Mouse (Mus musculus) E14TG2a.4 (cell line): ENCODE data around the gene Spib.
A peak's percentile ranks its signal among the peaks of the same experiment; 100 is the strongest.

ENCODE experiments used
- H3K27me3 ChIP-seq: 2 replicates; pipeline ENCODE4 v1.6.1; 2014; ENCODE audit warnings: low read length, control low read depth; ENCODE audit not compliant: insufficient read depth
- H3K36me3 ChIP-seq: 2 replicates; pipeline ENCODE4 v1.6.1; 2014; ENCODE audit warnings: low read length, control low read depth; ENCODE audit not compliant: insufficient read depth
- H3K4me1 ChIP-seq: replicated peaks from 2 replicates; pipeline ENCODE4 v1.6.1; 2014; ENCODE audit warnings: low read depth, low read length, control low read depth
- H3K4me3 ChIP-seq: replicated peaks from 2 replicates; pipeline ENCODE4 v1.5.1; 2014; ENCODE audit warnings: mild to moderate bottlenecking, low read length
- H3K9me3 ChIP-seq: 2 replicates; pipeline ENCODE4 v1.6.1; 2014; ENCODE audit warnings: low read length, control low read depth
- CTCF ChIP-seq: conservative IDR thresholded peaks from 2 replicates; pipeline ENCODE4 v1.5.1; 2014; ENCODE audit warnings: low read length
- NANOG ChIP-seq: IDR thresholded peaks from 2 replicates; pipeline ENCODE4 v1.6.1; 2014; ENCODE audit warnings: borderline replicate concordance, low read length, mixed read lengths
- POU5F1 ChIP-seq: IDR thresholded peaks from 2 replicates; pipeline ENCODE4 v1.6.1; 2014; ENCODE audit warnings: low read length, borderline replicate concordance

The Spib gene

DNA sequence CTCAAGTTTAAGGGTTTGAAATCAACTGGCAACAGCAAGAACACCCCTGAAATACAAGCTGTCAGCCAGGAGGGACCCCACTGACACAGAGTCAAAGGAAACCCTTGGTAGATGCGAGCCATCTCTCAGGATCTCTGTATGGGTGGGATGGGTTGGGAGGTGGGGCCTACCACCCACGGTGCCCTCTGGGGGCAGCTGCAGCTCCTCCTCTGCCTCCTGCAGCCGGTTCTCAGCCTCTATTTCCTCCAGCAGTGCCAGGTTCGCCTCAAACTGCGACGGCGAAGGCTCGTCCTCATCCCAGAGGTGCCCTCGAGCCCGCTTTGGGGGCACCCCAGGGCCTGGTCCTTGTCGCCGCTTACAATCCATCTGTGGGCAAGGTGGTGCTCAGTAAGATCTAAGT is 11.2 kb upstream of the Spib start:
- Histone ChIP-seq H3K36me3 (peaks cover 87% of the 10 kb centered on the region), H3K4me3 (peak overlapping the region; percentile 46), H3K4me1 (peaks cover 93% of the 10 kb centered on the region), H3K27me3 (no peaks in the 10 kb centered on the region), H3K9me3 (no peaks in the 10 kb centered on the region)
- 0 out of 2 replicates have a peak, but pooled peaks have one; percentile 1 for TF ChIP-seq CTCF
- TF ChIP-seq POU5F1: no peak
- TF ChIP-seq NANOG: no peak

DNA sequence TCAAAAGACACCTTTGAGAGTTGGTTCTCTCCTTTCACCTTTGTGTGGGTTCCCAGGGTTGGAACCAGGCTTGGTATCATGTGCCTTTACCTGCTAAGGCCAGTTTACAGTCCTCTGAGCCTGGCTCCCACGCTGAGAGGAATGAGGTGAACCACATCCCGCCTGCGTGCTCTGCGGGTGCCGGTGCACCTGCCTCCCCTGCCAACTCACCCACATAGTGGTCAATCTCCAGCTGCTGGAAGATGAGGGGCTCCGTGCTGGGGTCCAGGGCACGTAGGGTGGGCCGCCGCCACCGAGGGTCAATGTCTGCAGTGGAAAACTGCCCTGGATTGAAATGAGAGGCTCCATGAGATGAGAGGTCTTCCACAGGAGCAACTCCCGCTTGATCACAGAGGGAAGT is 10.7 kb upstream of the Spib start:
- H3K9me3 ChIP-seq: no peaks in the 10 kb centered on the region
- no peaks in the 10 kb centered on the region for H3K27me3 ChIP-seq
- peak overlapping the region; percentile 46 for H3K4me3 ChIP-seq
- H3K36me3 ChIP-seq: peaks cover 91% of the 10 kb centered on the region
- H3K4me1 ChIP-seq: peaks cover 93% of the 10 kb centered on the region
- TF ChIP-seq CTCF (no peak), NANOG (no peak), POU5F1 (no peak)

DNA sequence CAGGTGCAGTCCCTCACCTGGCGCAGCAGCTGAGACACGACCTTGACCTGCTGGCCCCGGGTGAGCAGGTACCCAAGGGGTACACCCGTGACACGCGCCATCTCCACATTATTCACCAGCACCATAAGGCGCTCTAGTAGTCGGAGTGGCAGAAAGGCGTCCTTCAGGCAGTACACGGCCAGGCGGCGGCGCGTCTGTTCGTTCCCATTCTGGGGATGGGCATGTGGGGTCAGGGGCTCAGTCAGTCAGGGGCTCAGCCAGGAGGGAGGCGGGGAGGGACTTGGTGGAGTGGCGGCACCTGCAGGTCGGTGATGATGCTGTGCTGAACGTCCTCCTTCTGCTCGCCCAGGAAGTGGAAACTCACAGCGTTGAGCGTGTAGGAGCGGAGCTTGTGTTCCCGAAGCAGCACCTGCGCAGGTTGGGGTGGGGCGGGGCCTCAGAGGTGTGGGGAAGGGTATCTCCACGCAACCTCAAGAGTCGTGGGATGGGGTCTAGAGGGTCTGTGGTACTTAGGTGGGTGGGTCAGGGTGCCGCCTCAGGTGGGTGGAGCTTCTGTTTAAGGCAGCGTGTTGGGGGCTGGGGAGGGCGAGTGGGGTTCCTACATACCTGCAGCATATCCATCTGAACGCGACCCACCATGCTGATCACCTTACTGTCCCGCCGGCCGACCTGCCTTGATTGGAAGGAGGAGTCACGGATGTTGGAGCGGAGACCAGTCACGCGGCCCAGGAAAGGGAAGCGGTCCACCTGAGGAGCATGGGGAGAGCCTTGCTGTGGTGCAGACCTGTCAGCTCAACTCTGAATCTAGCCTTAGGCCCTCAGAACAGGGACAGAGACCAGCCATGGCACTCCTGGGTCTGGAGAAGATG is 7.1 kb upstream of the Spib start:
- Histone ChIP-seq H3K9me3 (no peaks in the 10 kb centered on the region), H3K4me3 (peak overlapping the region; percentile 60), H3K27me3 (no peaks in the 10 kb centered on the region), H3K4me1 (peaks cover 100% of the 10 kb centered on the region), H3K36me3 (peaks cover 100% of the 10 kb centered on the region)
- TF ChIP-seq POU5F1: no peak
- no peak for TF ChIP-seq NANOG

DNA sequence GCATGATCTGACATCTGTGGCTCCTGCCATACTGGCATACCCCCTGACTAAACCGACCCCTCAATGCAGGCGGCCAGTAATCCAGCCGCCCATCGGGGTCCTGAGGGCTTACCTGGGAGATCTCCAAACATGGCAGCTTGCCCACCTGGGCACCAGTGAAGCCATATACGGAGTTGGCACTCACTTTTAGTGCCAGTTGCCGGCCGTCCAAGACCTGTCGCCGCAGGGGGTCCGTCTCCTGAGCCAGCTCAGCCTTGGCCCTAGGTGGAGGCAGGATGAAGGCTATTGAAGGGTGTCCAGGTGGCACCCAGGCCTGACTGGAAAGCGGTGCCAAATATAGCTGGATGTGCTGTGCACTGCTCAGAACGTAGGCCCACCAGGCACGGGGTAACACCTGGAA is 5.6 kb upstream of the Spib start:
- no peaks in the 10 kb centered on the region for H3K27me3 ChIP-seq
- no peak for TF ChIP-seq NANOG
- TF ChIP-seq POU5F1: no peak
- TF ChIP-seq CTCF: no peak
- H3K9me3 ChIP-seq: no peaks in the 10 kb centered on the region
- H3K4me1 ChIP-seq: peaks cover 100% of the 10 kb centered on the region
- H3K4me3 ChIP-seq: no peak overlapping the region
- peaks cover 100% of the 10 kb centered on the region for H3K36me3 ChIP-seq

DNA sequence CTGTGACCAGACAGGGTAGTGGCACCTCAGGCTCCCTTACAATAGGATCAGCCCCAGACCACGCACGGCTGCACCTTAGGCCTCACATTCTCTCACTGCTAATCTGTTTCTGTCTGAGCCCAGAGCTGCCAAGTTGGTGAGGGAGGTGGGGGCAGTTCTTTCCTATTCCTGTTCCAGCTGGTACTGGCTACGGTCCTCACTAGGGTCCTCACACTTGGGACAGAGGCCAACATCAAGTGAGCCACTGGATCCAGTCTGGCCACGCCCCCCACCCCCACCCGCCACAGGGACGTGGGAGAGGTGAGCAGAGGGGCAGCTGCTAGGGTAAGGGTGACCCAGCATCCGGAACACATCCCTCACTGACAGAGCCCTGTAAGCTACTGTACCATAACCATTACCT is 5.1 kb upstream of the Spib start:
- peaks cover 100% of the 10 kb centered on the region for H3K4me1 ChIP-seq
- H3K9me3 ChIP-seq: no peaks in the 10 kb centered on the region
- TF ChIP-seq NANOG (no peak), CTCF (no peak), POU5F1 (no peak)
- H3K4me3 ChIP-seq: no peak overlapping the region
- peaks cover 100% of the 10 kb centered on the region for H3K36me3 ChIP-seq
- no peaks in the 10 kb centered on the region for H3K27me3 ChIP-seq

DNA sequence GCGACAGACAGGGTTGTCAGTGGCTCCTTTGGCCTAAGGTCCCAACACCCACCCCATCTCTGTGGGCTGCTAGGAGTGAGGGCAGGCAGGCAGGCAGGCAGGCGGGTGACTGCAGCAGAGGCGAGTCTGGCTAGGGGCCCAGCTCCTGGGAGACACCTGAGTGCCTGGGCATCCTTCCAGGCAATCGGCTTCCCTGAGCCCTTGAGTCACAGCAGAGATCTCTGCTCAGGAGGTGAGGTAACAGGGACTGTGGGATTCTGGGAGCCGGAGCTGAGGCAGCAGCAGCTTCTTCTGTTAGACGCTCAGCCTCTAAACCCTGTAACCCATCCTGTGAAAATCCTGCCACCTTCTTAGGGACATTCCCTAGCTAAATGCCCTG is 4.7 kb upstream of the Spib start:
- Histone ChIP-seq H3K36me3 (peaks cover 99% of the 10 kb centered on the region), H3K9me3 (no peaks in the 10 kb centered on the region), H3K4me3 (peak overlapping the region; percentile 41; the same call in 1 of the 2 replicates), H3K27me3 (no peaks in the 10 kb centered on the region), H3K4me1 (peaks cover 100% of the 10 kb centered on the region)
- TF ChIP-seq CTCF: no peak
- no peak for TF ChIP-seq NANOG
- TF ChIP-seq POU5F1: no peak

DNA sequence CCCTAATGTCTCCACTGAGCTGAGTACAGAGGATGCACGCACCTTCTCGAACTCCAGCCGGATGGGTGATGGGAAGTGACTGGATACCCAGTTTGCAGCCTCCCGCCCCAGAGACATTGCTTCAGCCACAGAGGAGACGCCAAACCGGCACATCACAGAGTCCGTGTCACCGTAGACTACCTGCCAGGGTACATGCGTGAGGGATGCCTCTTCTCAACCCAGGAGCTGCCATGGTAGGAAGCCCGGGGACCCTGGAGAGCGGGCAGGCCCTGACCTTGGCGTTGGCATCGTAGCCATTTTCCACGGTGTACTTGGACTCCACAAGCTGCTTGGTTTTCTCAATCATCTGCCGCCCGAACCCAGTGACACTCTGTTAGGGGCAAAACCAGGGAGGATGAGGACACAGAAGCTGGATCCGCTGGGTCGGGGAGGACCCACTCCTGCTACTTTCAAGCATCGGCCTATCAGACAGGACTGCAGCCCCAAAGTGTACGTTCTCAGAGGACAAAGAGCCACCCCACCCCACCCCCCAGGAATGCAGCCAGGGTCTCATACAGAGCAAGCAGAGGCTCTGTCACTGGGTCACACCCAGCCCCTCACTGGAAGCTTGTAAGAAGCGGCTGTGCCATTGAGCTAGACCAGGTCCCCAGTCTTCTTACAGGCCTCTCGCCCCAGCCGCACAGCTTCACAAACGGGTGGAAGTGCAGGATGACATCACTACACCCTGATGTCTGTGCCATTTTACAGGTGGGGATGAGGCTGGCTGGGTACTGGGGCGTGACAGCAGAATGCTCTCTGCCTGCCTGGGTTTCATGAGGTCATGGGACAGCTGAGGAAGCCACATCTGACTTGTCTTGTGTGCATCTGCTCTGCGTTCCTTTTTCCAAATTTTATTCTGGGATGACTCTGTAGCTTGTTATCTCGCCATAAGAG is 4.1 kb upstream of the Spib start:
- H3K9me3 ChIP-seq: no peaks in the 10 kb centered on the region
- TF ChIP-seq POU5F1 (no peak), NANOG (no peak), CTCF (no peak)
- H3K4me3 ChIP-seq: peak overlapping the region; percentile 41; the same call in 1 of the 2 replicates
- peaks cover 92% of the 10 kb centered on the region for H3K36me3 ChIP-seq
- no peaks in the 10 kb centered on the region for H3K27me3 ChIP-seq
- peaks cover 100% of the 10 kb centered on the region for H3K4me1 ChIP-seq

DNA sequence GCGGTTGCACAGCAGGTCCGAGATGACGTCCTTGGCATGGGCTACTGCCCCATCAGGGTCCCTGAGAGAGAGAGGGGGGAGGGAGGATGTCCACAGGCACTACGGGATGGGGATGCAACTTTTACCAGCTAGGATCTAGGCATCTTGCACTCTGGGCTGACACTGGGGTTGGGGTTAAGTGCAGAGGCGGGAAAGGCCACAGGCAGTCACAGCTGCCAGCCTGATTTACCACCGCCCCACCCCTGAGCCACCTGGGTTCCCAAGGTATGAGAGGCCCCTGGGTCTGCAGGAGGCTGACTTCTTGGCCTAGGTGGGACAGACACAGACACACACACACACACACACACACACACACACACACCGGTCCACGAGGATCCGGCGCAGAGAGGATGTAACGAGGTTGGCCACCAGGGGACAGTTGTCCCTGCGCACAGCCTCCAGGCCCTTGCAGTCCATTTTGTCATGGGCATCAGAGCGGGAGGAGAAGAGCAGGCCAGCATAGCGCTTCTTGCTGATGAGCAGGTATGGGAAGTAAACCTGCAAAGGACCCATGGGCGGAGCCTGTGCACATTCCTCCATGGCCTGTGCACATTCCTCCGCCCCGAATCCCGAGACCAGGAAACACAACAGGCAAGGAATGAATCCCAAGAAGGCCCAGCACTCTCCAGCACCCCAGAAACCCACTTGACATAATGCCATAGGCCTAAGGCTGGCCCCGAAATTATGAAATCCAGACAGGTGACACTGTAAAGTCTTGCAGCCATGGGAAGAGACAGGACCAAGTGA is 3.0 kb upstream of the Spib start:
- Histone ChIP-seq H3K4me3 (peak overlapping the region; percentile 59), H3K9me3 (no peaks in the 10 kb centered on the region), H3K4me1 (peaks cover 100% of the 10 kb centered on the region), H3K27me3 (0 out of 2 replicates have a peak, but pooled peaks cover 3% of the 10 kb centered on the region), H3K36me3 (peaks cover 82% of the 10 kb centered on the region)
- no peak for TF ChIP-seq CTCF
- no peak for TF ChIP-seq POU5F1
- TF ChIP-seq NANOG: no peak
